Mouse (Mus musculus) heart, embryonic 12.5 days (tissue): Measurements from ENCODE around the gene 1700001P01Rik. TPM values are rescaled to one million over a fixed set of nuclear protein-coding genes. Genes with fewer than 3 reads are reported as not detected.

Experiments used
- ATAC-seq: fragments of 200-750 bp; cut with Nextera tagmentation; 2 replicates; pipeline ENCODE4 v1.8.0; 2017; ENCODE audit warnings: moderate TSS enrichment, moderate library complexity; ENCODE audit not compliant: insufficient number of reproducible peaks, low FRiP score
- H3K27ac ChIP-seq: fragments of 300-500 bp; sonication (generic); 2 replicates; pipeline ENCODE4 v1.5.1; 2016; ENCODE audit warnings: mild to moderate bottlenecking, moderate library complexity; ENCODE audit not compliant: poor library complexity, severe bottlenecking
- H3K27me3 ChIP-seq: fragments of 300-500 bp; sonication (generic); replicated peaks from 2 replicates; pipeline ENCODE4 v1.6.1; 2016; ENCODE audit warnings: mild to moderate bottlenecking, moderate library complexity
- H3K36me3 ChIP-seq: fragments of 300-500 bp; sonication (generic); 2 replicates; pipeline ENCODE4 v1.6.1; 2016; ENCODE audit warnings: mild to moderate bottlenecking, moderate library complexity
- H3K4me1 ChIP-seq: fragments of 300-500 bp; sonication (generic); replicated peaks from 2 replicates; pipeline ENCODE4 v1.6.1; 2016; ENCODE audit warnings: mild to moderate bottlenecking
- H3K4me2 ChIP-seq: fragments of 300-500 bp; sonication (generic); 2 replicates; pipeline ENCODE4 v1.6.1; 2016; ENCODE audit warnings: mild to moderate bottlenecking, moderate library complexity
- H3K4me3 ChIP-seq: fragments of 300-500 bp; sonication (generic); 2 replicates; pipeline ENCODE4 v1.5.1; 2016; ENCODE audit warnings: mild to moderate bottlenecking
- H3K9ac ChIP-seq: fragments of 300-500 bp; sonication (generic); 2 replicates; pipeline ENCODE4 v1.6.1; 2016; ENCODE audit warnings: mild to moderate bottlenecking, moderate library complexity
- H3K9me3 ChIP-seq: fragments of 300-500 bp; sonication (generic); replicated peaks from 2 replicates; pipeline ENCODE4 v1.6.1; 2016; ENCODE audit warnings: mild to moderate bottlenecking, moderate library complexity
- WGBS: fragments of 180-500 bp; shearing (Covaris S2); methylation state at CpG from one replicate; pipeline ENCODE4 v1.1.7; 2016; 5-methylcytosine and 5-hydroxymethylcytosine counted together
- polyA plus RNA-seq: library from polyadenylated mRNA; unstranded; fragments of >200 nt; fragmentation: Nextera tagmentation; extraction: Ambion mirVana; gene quantifications from 2 replicates; pipeline ENCODE4 v1.2.1, GENCODE M21; 2016

Gene 1700001P01Rik
- polyA plus RNA-seq, 1 experiment from 2014 or later: not detected

GRCm38 (mm10) chr11:97809235-97810121 is 33.8 kb upstream of the 1700001P01Rik start:
- ATAC-seq: no peak
- no peak overlapping the region; the same call in 1 of the 2 replicates for H3K9ac ChIP-seq
- no peaks in the 10 kb centered on the region for H3K9me3 ChIP-seq
- peaks cover 41% of the 10 kb centered on the region for H3K36me3 ChIP-seq
- H3K4me3 ChIP-seq: no peak overlapping the region
- peak overlapping the region; percentile 67 for H3K27ac ChIP-seq
- peaks cover 91% of the 10 kb centered on the region for H3K4me1 ChIP-seq
- H3K4me2 ChIP-seq: no peak overlapping the region
- WGBS: 47% methylated on average over 7 of the region's 7 CpGs
- H3K27me3 ChIP-seq: no peaks in the 10 kb centered on the region

- Histone ChIP-seq H3K9ac (no peak overlapping the region), H3K27ac (peak overlapping the region; percentile 67), H3K4me2 (peak overlapping the region; percentile 22; the same call in 1 of the 2 replicates), H3K4me1 (peaks cover 96% of the 10 kb centered on the region), H3K36me3 (peaks cover 36% of the 10 kb centered on the region), H3K27me3 (no peaks in the 10 kb centered on the region), H3K9me3 (no peaks in the 10 kb centered on the region), H3K4me3 (no peak overlapping the region)
- ATAC-seq: 0 out of 2 replicates have a peak, but pooled peaks have one; percentile 20
- 42% methylated on average over 5 of the region's 5 CpGs for WGBS
Measured at GRCm38 (mm10) chr11:97808621-97809234, 33.0 kb upstream of the 1700001P01Rik start.

- no peaks in the 10 kb centered on the region for H3K27me3 ChIP-seq
- peak overlapping the region; percentile 67 for H3K27ac ChIP-seq
- WGBS: 43% methylated on average over 2 of the region's 2 CpGs
- H3K36me3 ChIP-seq: peaks cover 31% of the 10 kb centered on the region
- no peak for ATAC-seq
- no peaks in the 10 kb centered on the region for H3K9me3 ChIP-seq
- peak overlapping the region; percentile 22; the same call in 1 of the 2 replicates for H3K4me2 ChIP-seq
- peaks cover 92% of the 10 kb centered on the region for H3K4me1 ChIP-seq
- H3K4me3 ChIP-seq: no peak overlapping the region
- no peak overlapping the region for H3K9ac ChIP-seq
Measured at GRCm38 (mm10) chr11:97808093-97808492, 32.4 kb upstream of the 1700001P01Rik start.

GRCm38 (mm10) chr11:97807626-97808025 is 31.9 kb upstream of the 1700001P01Rik start:
- WGBS: 27% methylated on average over 6 of the region's 6 CpGs
- peak overlapping the region; percentile 22; the same call in 1 of the 2 replicates for H3K4me2 ChIP-seq

GRCm38 (mm10) chr11:97806613-97806964 is 30.9 kb upstream of the 1700001P01Rik start:
- Histone ChIP-seq H3K36me3 (peaks cover 28% of the 10 kb centered on the region), H3K4me2 (0 out of 2 replicates have a peak overlapping the region, but pooled peaks have one; percentile 69), H3K27ac (no peak overlapping the region), H3K4me3 (no peak overlapping the region), H3K27me3 (no peaks in the 10 kb centered on the region), H3K9me3 (no peaks in the 10 kb centered on the region), H3K4me1 (peaks cover 89% of the 10 kb centered on the region), H3K9ac (no peak overlapping the region)
- 77% methylated on average over 7 of the region's 7 CpGs for WGBS
- no peak for ATAC-seq

More at GRCm38 (mm10) chr11:97807626-97808025, 31.9 kb upstream of the 1700001P01Rik start:
- H3K4me1 ChIP-seq: peaks cover 89% of the 10 kb centered on the region
- no peak overlapping the region for H3K4me3 ChIP-seq
- no peak overlapping the region for H3K9ac ChIP-seq
- no peaks in the 10 kb centered on the region for H3K27me3 ChIP-seq
- peak overlapping the region; percentile 40 for H3K27ac ChIP-seq
- peaks cover 27% of the 10 kb centered on the region for H3K36me3 ChIP-seq
- ATAC-seq: no peak
- no peaks in the 10 kb centered on the region for H3K9me3 ChIP-seq

GRCm38 (mm10) chr11:97805662-97806612 is 30.2 kb upstream of the 1700001P01Rik start:
- Histone ChIP-seq H3K9ac (peak overlapping the region; percentile 31; the same call in 1 of the 2 replicates), H3K4me3 (no peak overlapping the region), H3K9me3 (no peaks in the 10 kb centered on the region), H3K27ac (peak overlapping the region; percentile 91), H3K4me2 (peak overlapping the region; percentile 69), H3K27me3 (no peaks in the 10 kb centered on the region), H3K36me3 (peaks cover 28% of the 10 kb centered on the region), H3K4me1 (peaks cover 90% of the 10 kb centered on the region)
- no peak for ATAC-seq
- 37% methylated on average over 15 of the region's 15 CpGs for WGBS

GRCm38 (mm10) chr11:97804841-97805661 is 29.3 kb upstream of the 1700001P01Rik start:
- peaks cover 85% of the 10 kb centered on the region for H3K4me1 ChIP-seq
- H3K27me3 ChIP-seq: no peaks in the 10 kb centered on the region
- H3K27ac ChIP-seq: peak overlapping the region; percentile 91
- H3K9ac ChIP-seq: peak overlapping the region; percentile 31; the same call in 1 of the 2 replicates
- ATAC-seq: peak; percentile 44; the same call in 1 of the 2 replicates
- WGBS: 10% methylated on average over 9 of the region's 9 CpGs
- peaks cover 28% of the 10 kb centered on the region for H3K36me3 ChIP-seq
- peak overlapping the region; percentile 69 for H3K4me2 ChIP-seq
- H3K4me3 ChIP-seq: peak overlapping the region; percentile 25
- no peaks in the 10 kb centered on the region for H3K9me3 ChIP-seq

GRCm38 (mm10) chr11:97803847-97804246 is 28.1 kb upstream of the 1700001P01Rik start:
- H3K4me1 ChIP-seq: peaks cover 73% of the 10 kb centered on the region
- peak overlapping the region; percentile 69 for H3K4me2 ChIP-seq
- H3K9ac ChIP-seq: peak overlapping the region; percentile 31; the same call in 1 of the 2 replicates
- ATAC-seq: no peak
- WGBS: 62% methylated on average over 5 of the region's 5 CpGs
- peak overlapping the region; percentile 91 for H3K27ac ChIP-seq
- H3K4me3 ChIP-seq: no peak overlapping the region
- H3K9me3 ChIP-seq: no peaks in the 10 kb centered on the region
- H3K36me3 ChIP-seq: peaks cover 21% of the 10 kb centered on the region
- H3K27me3 ChIP-seq: no peaks in the 10 kb centered on the region

GRCm38 (mm10) chr11:97802495-97802894 is 26.8 kb upstream of the 1700001P01Rik start:
- H3K9ac ChIP-seq: no peak overlapping the region
- peaks cover 59% of the 10 kb centered on the region for H3K4me1 ChIP-seq
- no peak for ATAC-seq
- WGBS: 50% methylated on average over 6 of the region's 6 CpGs
- H3K4me2 ChIP-seq: no peak overlapping the region
- no peak overlapping the region for H3K4me3 ChIP-seq
- no peaks in the 10 kb centered on the region for H3K27me3 ChIP-seq
- peaks cover 9% of the 10 kb centered on the region; the same call in 1 of the 2 replicates for H3K36me3 ChIP-seq
- H3K27ac ChIP-seq: no peak overlapping the region
- no peaks in the 10 kb centered on the region for H3K9me3 ChIP-seq

- Histone ChIP-seq H3K4me2 (peak overlapping the region; percentile 78), H3K27me3 (no peaks in the 10 kb centered on the region), H3K9me3 (no peaks in the 10 kb centered on the region), H3K9ac (no peak overlapping the region), H3K4me3 (no peak overlapping the region), H3K4me1 (peaks cover 56% of the 10 kb centered on the region), H3K36me3 (peaks cover 6% of the 10 kb centered on the region; the same call in 1 of the 2 replicates), H3K27ac (peak overlapping the region; percentile 65; the same call in 1 of the 2 replicates)
- 24% methylated on average over 1 of the region's 1 CpGs for WGBS
- ATAC-seq: no peak
Measured at GRCm38 (mm10) chr11:97802194-97802470, 26.4 kb upstream of the 1700001P01Rik start.
